Mouse (Mus musculus) embryonic fibroblast, embryonic 13.5 days (primary cell): ENCODE data around the gene Nagpa. TPM values are rescaled to one million over a fixed set of nuclear protein-coding genes. Genes with fewer than 3 reads are reported as not detected.

Source experiments
- H3K27ac ChIP-seq: 2 replicates; pipeline ENCODE4 v1.5.1; 2012; ENCODE audit warnings: low read length, control low read depth, inconsistent platforms; ENCODE audit not compliant: insufficient read depth
- H3K4me1 ChIP-seq: 2 replicates; pipeline ENCODE4 v1.6.1; 2011; ENCODE audit warnings: low read length; ENCODE audit not compliant: control insufficient read depth, insufficient read depth
- H3K4me3 ChIP-seq: 2 replicates; pipeline ENCODE4 v1.5.1; 2011; ENCODE audit warnings: mild to moderate bottlenecking, control low read depth, low read length; ENCODE audit not compliant: insufficient read depth
- CTCF ChIP-seq: IDR thresholded peaks from 2 replicates; pipeline ENCODE4 v1.5.1; 2011; ENCODE audit warnings: mild to moderate bottlenecking, control low read depth, low read length, moderate library complexity, borderline replicate concordance; ENCODE audit not compliant: insufficient read depth
- POLR2A ChIP-seq: IDR thresholded peaks from 2 replicates; pipeline ENCODE4 v1.6.1; 2011; ENCODE audit warnings: low read depth, mild to moderate bottlenecking, control low read depth, low read length, moderate library complexity
- polyA plus RNA-seq: library from polyadenylated mRNA; stranded (reverse); fragments of >200 nt; gene quantifications from 2 replicates; pipeline ENCODE4 v1.2.4, GENCODE M21; 2011; ENCODE audit warnings: low read depth; ENCODE audit not compliant: missing spikeins, insufficient read length

Gene Nagpa
- polyA plus RNA-seq, 1 experiment = 13.8 TPM

DNA sequence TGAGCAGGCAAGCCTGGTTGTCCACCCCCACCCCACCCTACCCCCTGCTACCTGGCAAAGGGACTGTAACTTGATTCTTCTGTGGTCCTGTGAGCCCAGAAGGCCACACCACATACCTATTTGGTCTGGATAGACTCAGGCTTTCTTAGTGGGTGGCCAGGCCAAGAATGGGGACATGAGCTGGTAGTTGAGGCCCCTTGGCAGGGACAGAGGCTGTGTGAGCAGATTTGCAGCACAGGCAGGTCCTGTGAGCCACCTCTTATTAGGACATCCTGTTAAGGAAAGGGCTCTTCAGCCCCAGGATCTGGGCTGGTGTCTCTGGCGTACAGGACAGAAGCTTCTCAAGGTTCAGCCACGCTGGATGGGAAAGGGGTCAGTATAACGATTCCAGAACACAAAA is 46.7 kb downstream of the Nagpa start:
- Histone ChIP-seq H3K27ac (no peak overlapping the region), H3K4me1 (no peaks in the 10 kb centered on the region), H3K4me3 (no peak overlapping the region)
- TF ChIP-seq POLR2A = no peak

- no peak overlapping the region for H3K4me3 ChIP-seq
- H3K4me1 ChIP-seq = no peaks in the 10 kb centered on the region
- no peak overlapping the region for H3K27ac ChIP-seq
- TF ChIP-seq CTCF (no peak), POLR2A (no peak)
Measured at GRCm38 (mm10) chr16:5156495-5156894, 47.3 kb downstream of the Nagpa start.

- H3K27ac ChIP-seq = no peak overlapping the region
- H3K4me1 ChIP-seq = no peaks in the 10 kb centered on the region
- H3K4me3 ChIP-seq = no peak overlapping the region
- TF ChIP-seq CTCF (no peak), POLR2A (no peak)
Measured at GRCm38 (mm10) chr16:5155014-5155413, 48.8 kb downstream of the Nagpa start.

DNA sequence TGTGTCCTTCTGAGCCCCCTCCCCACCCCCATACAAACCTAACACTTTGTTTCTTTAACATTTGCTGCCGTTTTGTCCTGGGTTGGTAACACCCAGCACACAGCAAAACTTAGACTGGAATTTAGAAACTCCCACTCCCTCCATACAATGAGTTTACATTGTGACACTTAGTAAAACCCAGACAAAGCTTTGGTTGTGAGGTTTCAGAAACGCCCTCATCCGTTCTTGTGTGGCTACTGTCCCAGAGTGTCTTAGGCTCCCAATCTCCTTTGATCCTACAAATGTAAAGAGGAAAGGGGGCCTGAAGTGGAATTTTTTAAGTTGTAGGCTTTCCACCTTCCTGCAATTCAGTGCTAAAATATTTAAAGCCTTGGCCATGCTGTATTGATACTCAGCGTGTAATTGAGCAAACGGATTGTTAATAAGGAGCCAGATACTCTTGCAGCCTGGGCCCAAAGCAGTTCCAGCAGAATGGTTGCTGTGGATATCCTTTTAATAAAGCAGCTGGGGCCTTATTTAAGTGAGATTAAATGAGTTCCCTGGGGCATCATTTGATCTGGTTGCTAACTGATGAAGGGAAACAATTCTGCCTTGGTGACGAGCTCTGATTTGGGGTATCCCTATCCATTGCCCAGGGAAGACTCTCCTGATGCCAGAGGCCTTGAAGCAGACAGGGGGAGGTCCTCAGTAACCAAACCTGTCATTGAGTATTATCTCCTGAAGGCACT is 50.3 kb downstream of the Nagpa start:
- no peaks in the 10 kb centered on the region for H3K4me1 ChIP-seq
- no peak overlapping the region for H3K4me3 ChIP-seq
- H3K27ac ChIP-seq = no peak overlapping the region
- TF ChIP-seq POLR2A = no peak
- TF ChIP-seq CTCF = no peak

DNA sequence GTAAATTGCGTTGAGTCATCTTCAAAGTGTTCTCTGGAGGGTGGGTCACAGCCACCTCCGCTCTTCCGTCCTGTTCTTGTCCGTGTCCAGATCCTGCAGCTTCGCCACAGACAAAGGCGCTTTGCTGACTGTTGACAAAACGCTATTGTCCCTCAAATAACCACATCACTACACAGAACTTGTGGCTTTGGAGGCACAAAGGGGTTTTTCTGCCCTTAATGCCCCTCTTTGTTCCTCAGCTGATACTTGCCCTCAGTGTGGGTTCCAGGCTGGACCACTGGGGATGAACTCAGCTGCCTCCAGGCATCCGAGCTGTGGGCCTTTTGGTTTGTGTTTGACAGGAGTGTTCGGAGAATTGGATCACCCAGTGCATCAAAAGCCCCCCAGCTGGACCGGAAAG is 53.3 kb downstream of the Nagpa start:
- Histone ChIP-seq H3K4me1 (peaks cover 2% of the 10 kb centered on the region; the same call in 1 of the 2 replicates), H3K27ac (no peak overlapping the region), H3K4me3 (no peak overlapping the region)
- TF ChIP-seq CTCF (no peak), POLR2A (no peak)

DNA sequence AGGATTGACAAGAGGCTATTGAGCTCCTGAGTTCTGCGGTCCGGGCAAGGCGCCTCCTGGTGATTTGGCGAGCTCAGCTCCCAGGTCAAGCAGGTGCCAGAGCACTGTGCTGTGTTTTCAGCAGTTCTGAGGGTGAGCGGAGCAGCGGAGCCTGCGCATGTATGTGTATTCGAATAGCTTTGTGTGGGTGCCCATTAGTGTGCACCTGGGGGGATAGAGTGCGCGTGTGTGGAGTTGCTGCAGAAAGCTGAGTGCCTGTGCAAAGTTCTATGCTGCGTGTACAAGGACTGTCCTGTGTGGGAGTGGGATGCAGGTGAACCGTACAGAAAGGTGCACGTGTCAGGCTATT is 56.8 kb downstream of the Nagpa start, which contains the start of gene Sec14l5:
TSS of gene Sec14l5 (plus strand) at position 73 of the 349 bp plus-strand sequence.
- Histone ChIP-seq H3K27ac (no peak within 1 kb of the TSS), H3K4me3 (peak within 1 kb of the TSS; percentile 37), H3K4me1 (peaks cover 2% of the 10 kb centered on the region; the same call in 1 of the 2 replicates)
- TF ChIP-seq CTCF = no peak
- TF ChIP-seq POLR2A = no peak

DNA sequence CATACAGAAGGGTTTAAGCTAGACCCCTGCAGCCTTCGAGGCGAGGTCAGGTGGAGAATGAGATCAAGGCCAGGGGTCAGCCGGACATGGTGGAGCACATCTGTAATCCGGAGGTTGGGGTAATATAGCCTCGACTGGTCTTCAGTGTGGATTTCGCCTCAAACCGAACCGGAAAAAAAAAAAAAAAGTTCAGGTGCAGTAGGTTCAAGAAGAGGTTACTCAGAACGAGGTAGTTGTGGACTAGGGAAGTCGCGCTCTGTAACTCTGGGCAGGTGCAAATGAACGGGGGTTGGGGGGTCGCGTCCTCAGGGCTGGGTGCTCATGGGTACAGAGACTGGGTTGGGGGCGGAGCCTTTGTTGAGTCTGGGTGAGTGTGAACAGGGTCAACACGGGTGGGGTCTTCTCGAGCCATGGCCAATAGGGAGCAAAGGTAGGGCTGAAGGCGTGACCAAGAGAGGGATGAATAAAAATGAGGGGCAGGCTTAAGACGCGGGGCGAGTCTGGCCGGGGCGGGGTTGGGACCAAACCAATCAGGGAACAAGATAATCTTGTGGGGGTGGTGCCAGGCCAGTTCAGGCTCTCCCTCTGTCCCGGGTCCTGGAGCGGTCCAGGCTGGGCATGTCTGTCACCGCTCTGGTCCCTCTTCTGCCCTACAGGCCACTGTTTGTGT is 57.3 kb downstream of the Nagpa start:
- Histone ChIP-seq H3K4me3 (peak overlapping the region; percentile 37), H3K4me1 (peaks cover 2% of the 10 kb centered on the region; the same call in 1 of the 2 replicates)
- TF ChIP-seq CTCF (no peak), POLR2A (no peak)

DNA sequence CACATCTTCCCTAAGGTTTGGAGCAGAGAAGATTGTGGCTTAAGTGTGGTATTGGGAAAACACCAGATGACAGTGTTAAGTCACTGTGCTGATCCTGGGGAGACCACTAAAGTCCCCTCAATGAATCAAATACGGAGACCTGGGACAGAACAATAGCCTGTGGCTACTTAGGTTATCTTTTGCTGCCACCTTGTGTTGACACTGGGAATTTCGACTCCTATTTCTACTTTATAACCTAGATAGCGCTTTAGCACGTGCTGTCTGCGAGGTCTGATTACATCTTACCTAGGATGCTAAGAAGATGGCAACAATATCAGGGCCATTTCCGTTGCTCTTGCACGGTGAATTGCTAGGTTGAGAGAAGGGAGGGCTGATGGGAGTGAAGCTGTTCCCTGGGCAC is 58.2 kb downstream of the Nagpa start:
- no peak for TF ChIP-seq POLR2A
- no peak for TF ChIP-seq CTCF
- no peak overlapping the region for H3K4me3 ChIP-seq
- H3K27ac ChIP-seq = no peak overlapping the region
- peaks cover 2% of the 10 kb centered on the region; the same call in 1 of the 2 replicates for H3K4me1 ChIP-seq

More for the DNA sequence above, 57.3 kb downstream of the Nagpa start:
- H3K27ac ChIP-seq = no peak overlapping the region

Other genes with a start within 250 kb of the Nagpa start
- 32.3 and 41.4 TPM in 2 replicates for gene Anks3, start 239.8 kb downstream of the Nagpa start, polyA plus RNA-seq
- not detected in 2 replicates for gene Sept12, start 206.2 kb downstream of the Nagpa start, polyA plus RNA-seq
- gene Smim22, start 196.7 kb downstream of the Nagpa start, polyA plus RNA-seq = not detected in 2 replicates
- gene Rogdi, start 190.5 kb downstream of the Nagpa start, polyA plus RNA-seq = 14.5 and 14.7 TPM in 2 replicates
- gene Glyr1, start 154.1 kb downstream of the Nagpa start, polyA plus RNA-seq = 68.0 and 69.9 TPM in 2 replicates
- gene Ubn1, start 154.0 kb downstream of the Nagpa start, polyA plus RNA-seq = 23.8 and 30.7 TPM in 2 replicates
- 0.20 and 0.33 TPM in 2 replicates for gene Ppl, start 71.6 kb downstream of the Nagpa start, polyA plus RNA-seq
- gene Sec14l5, start 56.9 kb downstream of the Nagpa start, polyA plus RNA-seq = not detected in 2 replicates
- gene AU021092, start 18.3 kb upstream of the Nagpa start, polyA plus RNA-seq = not detected in 2 replicates
- 20.6 TPM in 2 replicates for gene Alg1, start 29.6 kb upstream of the Nagpa start, polyA plus RNA-seq
- 15.5 and 17.0 TPM in 2 replicates for gene Eef2kmt, start 52.0 kb upstream of the Nagpa start, polyA plus RNA-seq